Mouse (Mus musculus): ENCODE measurements at regions not wholly inside any gene's neighbourhood (a gene's known extent, or its start where the extent isn't known, plus 50 kb on each side); places are given as distances from the start of the nearest gene placed in this dataset.

- no peak for DNase-seq
Measured at GRCm38 (mm10) chr6:147972552-147972951, 74.5 kb upstream of the Far2 start.

- no peak for DNase-seq
Measured at GRCm38 (mm10) chr6:147973059-147973458, 74.0 kb upstream of the Far2 start.

- no peak for DNase-seq
Measured at GRCm38 (mm10) chr6:147975917-147976316, 71.1 kb upstream of the Far2 start.

- no peak for DNase-seq
Measured at GRCm38 (mm10) chr6:147989381-147989780, 57.7 kb upstream of the Far2 start.

Data from lung, postnatal 36 days (tissue).